Mouse (Mus musculus) kidney, adult 11 months (tissue): ENCODE measurements at regions not wholly inside any gene's neighbourhood (a gene's known extent, or its start where the extent isn't known, plus 50 kb on each side); places are given as distances from the start of the nearest gene placed in this dataset.
A peak's percentile ranks its signal among the peaks of the same experiment; 100 is the strongest.
"Not testable (repeated sequence)": the region's sequence is repeated elsewhere in the genome, so short reads cannot be mapped to it uniquely, and the experiment has no call there.

ENCODE experiments used
- DNase-seq: peaks from one replicate; pipeline ENCODE4 v3.0.0; 2022

- DNase-seq: not testable (repeated sequence)
Observed at GRCm38 (mm10) chrX:34333150-34333549, 94.6 kb upstream of the Spin2g start.

GRCm38 (mm10) chrX:34325173-34325572 is 86.6 kb upstream of the Spin2g start:
- peak; percentile 17 for DNase-seq

GRCm38 (mm10) chrX:34317727-34318126 is 79.2 kb upstream of the Spin2g start:
- DNase-seq: not testable (repeated sequence)

GRCm38 (mm10) chrX:34314139-34314538 is 75.6 kb upstream of the Spin2g start:
- not testable (repeated sequence) for DNase-seq
